Mouse (Mus musculus) kidney, postnatal 14 days (tissue): ENCODE results near the gene Rbpms2.

Experiments used
- DNase-seq: peaks from one replicate; pipeline ENCODE4 v3.0.0; 2022; ENCODE audit warnings: mixed read lengths

Gene Rbpms2

GRCm38 (mm10) chr9:65700504-65700903, 71.1 kb downstream of the Rbpms2 start:
- DNase-seq = no peak

GRCm38 (mm10) chr9:65702286-65702685, 72.8 kb downstream of the Rbpms2 start:
- DNase-seq = no peak

GRCm38 (mm10) chr9:65703241-65703640, 73.8 kb downstream of the Rbpms2 start:
- DNase-seq = no peak

- no peak for DNase-seq
These were observed 74.6 kb downstream of the Rbpms2 start for GRCm38 (mm10) chr9:65703926-65704595.
